Mouse (Mus musculus) midbrain, embryonic 10.5 days (tissue): Measurements from ENCODE around the gene Bclaf1. TPM values are rescaled to one million over a fixed set of nuclear protein-coding genes. Genes with fewer than 3 reads are reported as not detected.

Source experiments
- DNase-seq: peaks from one replicate; pipeline ENCODE4 v3.0.0-alpha.2; 2017; ENCODE audit warnings: low spot score
- H3K27ac ChIP-seq: fragments of 300-500 bp; sonication (generic); replicated peaks from 2 replicates; pipeline ENCODE4 v1.5.1; 2016; ENCODE audit warnings: mild to moderate bottlenecking
- H3K27me3 ChIP-seq: fragments of 300-500 bp; sonication (generic); 2 replicates; pipeline ENCODE4 v1.6.1; 2016; ENCODE audit warnings: low read depth, mild to moderate bottlenecking; ENCODE audit not compliant: poor library complexity, severe bottlenecking
- H3K36me3 ChIP-seq: fragments of 300-500 bp; sonication (generic); 2 replicates; pipeline ENCODE4 v1.6.1; 2016; ENCODE audit warnings: mild to moderate bottlenecking, moderate library complexity
- H3K4me1 ChIP-seq: fragments of 300-500 bp; sonication (generic); 2 replicates; pipeline ENCODE4 v1.6.1; 2016
- H3K4me3 ChIP-seq: fragments of 300-500 bp; sonication (generic); 2 replicates; pipeline ENCODE4 v1.5.1; 2016; ENCODE audit warnings: mild to moderate bottlenecking, moderate library complexity
- H3K9me3 ChIP-seq: fragments of 300-500 bp; sonication (generic); replicated peaks from 2 replicates; pipeline ENCODE4 v1.6.1; 2016; ENCODE audit warnings: mild to moderate bottlenecking
- WGBS: fragments of 180-500 bp; shearing (Covaris S2); methylation state at CpG from one replicate; pipeline ENCODE4 v1.1.7; 2016; 5-methylcytosine and 5-hydroxymethylcytosine counted together
- microRNA-seq: library from miRNA; unstranded; fragments of <30 nt; microRNA quantifications from one replicate; pipeline ENCODE4, GENCODE M21; 2017
- polyA plus RNA-seq: library from polyadenylated mRNA; unstranded; fragments of >200 nt; fragmentation: Nextera tagmentation; extraction: Ambion mirVana; gene quantifications from 2 replicates; pipeline ENCODE4 v1.2.1, GENCODE M21; 2016

Gene Bclaf1
- polyA plus RNA-seq, 1 experiment from 2014 or later = 154 TPM

DNA sequence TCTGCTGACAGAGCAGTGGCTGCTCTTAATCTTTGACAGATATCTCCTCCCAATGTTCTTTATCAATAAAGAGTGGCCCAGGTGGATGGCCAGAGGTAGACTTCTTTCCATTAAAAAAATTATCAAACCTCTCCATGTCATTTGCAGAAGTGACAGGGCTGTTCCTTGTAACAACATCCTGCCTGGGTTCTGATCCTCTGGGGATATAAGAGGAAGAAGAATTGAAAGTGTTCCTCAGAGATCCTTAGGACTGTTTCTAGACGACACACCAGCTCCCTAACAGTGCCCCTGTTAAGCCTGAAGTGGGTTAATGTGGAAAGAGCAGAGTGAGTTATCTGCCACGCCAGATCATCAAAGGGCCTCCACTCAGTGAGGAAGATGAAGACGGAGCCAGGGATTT, 78.3 kb downstream of the Bclaf1 start:
- Histone ChIP-seq H3K4me1 (no peaks in the 10 kb centered on the region), H3K36me3 (no peaks in the 10 kb centered on the region), H3K9me3 (no peaks in the 10 kb centered on the region), H3K4me3 (no peak overlapping the region), H3K27ac (no peak overlapping the region), H3K27me3 (no peaks in the 10 kb centered on the region)
- 77% methylated on average over 3 of the region's 3 CpGs for WGBS
- DNase-seq = no peak

Small RNA genes within 50 kb of the gene (microRNA-seq; reads per million reads assigned to microRNA genes)
- not detected for gene Mir6413

Other genes with a start within 250 kb of the Bclaf1 start
- 9.9 and 10.9 TPM in 2 replicates for gene Map7, start 164.0 kb upstream of the Bclaf1 start, polyA plus RNA-seq
- 2.8 and 2.9 TPM in 2 replicates for gene Mtfr2, start 35.3 kb downstream of the Bclaf1 start, polyA plus RNA-seq